Mouse (Mus musculus): ENCODE results near the gene Crtac1. TPM values are rescaled to one million over a fixed set of nuclear protein-coding genes. Genes with fewer than 3 reads are reported as not detected.
A peak's percentile ranks its signal among the peaks of the same experiment; 100 is the strongest.

Gene Crtac1
- polyA plus RNA-seq, 1 experiment from 2014 or later = 1.2 TPM

DNA sequence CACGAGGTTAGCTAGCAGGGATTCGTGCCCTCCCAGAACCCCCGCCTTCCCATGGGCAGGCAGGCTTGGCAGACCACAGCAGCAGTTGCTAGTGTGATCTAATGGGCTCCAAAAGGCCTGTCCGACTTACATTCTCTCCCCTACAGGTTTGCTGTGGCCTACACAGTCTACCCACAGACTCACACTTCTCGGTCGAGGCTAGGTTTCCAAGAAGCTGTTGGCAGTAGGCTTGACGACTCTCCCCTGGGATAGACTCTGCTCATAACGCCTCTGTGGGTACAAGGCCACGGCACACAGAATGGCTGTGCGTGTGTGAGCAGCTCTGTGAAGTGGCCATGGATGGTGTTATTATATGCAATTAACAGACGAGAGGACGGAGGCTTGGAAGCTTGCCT is 174.3 kb downstream of the Crtac1 start:
- H3K27ac ChIP-seq = no peak overlapping the region
- H3K27me3 ChIP-seq (ENCODE audit: low read depth, poor library complexity, severe bottlenecking) = peaks cover 34% of the 10 kb centered on the region
- DNase-seq (ENCODE audit: low spot score) = no peak
- no peak overlapping the region for H3K4me3 ChIP-seq
- 91% methylated on average over 12 of the region's 12 CpGs for WGBS
- H3K36me3 ChIP-seq = no peaks in the 10 kb centered on the region
- no peaks in the 10 kb centered on the region for H3K9me3 ChIP-seq (replicated peaks)
- H3K4me1 ChIP-seq = peaks cover 9% of the 10 kb centered on the region

- Histone ChIP-seq H3K4me1 (peaks cover 9% of the 10 kb centered on the region), H3K27ac (no peak overlapping the region), H3K4me3 (no peak overlapping the region), H3K27me3 (ENCODE audit: low read depth, poor library complexity, severe bottlenecking) (peaks cover 34% of the 10 kb centered on the region), H3K36me3 (no peaks in the 10 kb centered on the region), H3K9me3 (replicated peaks) (no peaks in the 10 kb centered on the region)
- no peak for DNase-seq (ENCODE audit: low spot score)
- WGBS = 90% methylated on average over 12 of the region's 12 CpGs
These were observed 174.9 kb downstream of the Crtac1 start for GRCm38 (mm10) chr19:42256611-42257240.

- peak; percentile 99 for DNase-seq (ENCODE audit: low spot score)
- H3K9me3 ChIP-seq (replicated peaks) = no peaks in the 10 kb centered on the region
- H3K4me1 ChIP-seq = peaks cover 9% of the 10 kb centered on the region
- no peak overlapping the region for H3K27ac ChIP-seq
- WGBS = 4% methylated on average over 39 of the region's 42 CpGs
- no peaks in the 10 kb centered on the region for H3K36me3 ChIP-seq
- peak overlapping the region; percentile 52 for H3K4me3 ChIP-seq
- peaks cover 34% of the 10 kb centered on the region for H3K27me3 ChIP-seq (ENCODE audit: low read depth, poor library complexity, severe bottlenecking)
These were observed 175.6 kb downstream of the Crtac1 start for GRCm38 (mm10) chr19:42255784-42256610.

- DNase-seq (ENCODE audit: low spot score) = no peak
- peaks cover 34% of the 10 kb centered on the region for H3K27me3 ChIP-seq (ENCODE audit: low read depth, poor library complexity, severe bottlenecking)
- H3K4me3 ChIP-seq = peak overlapping the region; percentile 52
- H3K9me3 ChIP-seq (replicated peaks) = no peaks in the 10 kb centered on the region
- no peak overlapping the region for H3K27ac ChIP-seq
- under 1% methylated on average over 18 of the region's 23 CpGs for WGBS
- H3K4me1 ChIP-seq = peaks cover 9% of the 10 kb centered on the region
- H3K36me3 ChIP-seq = no peaks in the 10 kb centered on the region
These were observed 176.2 kb downstream of the Crtac1 start for GRCm38 (mm10) chr19:42255438-42255783.

- Histone ChIP-seq H3K4me3 (no peak overlapping the region), H3K27ac (no peak overlapping the region), H3K4me1 (peaks cover under 1% of the 10 kb centered on the region; the same call in 1 of the 2 replicates), H3K36me3 (no peaks in the 10 kb centered on the region), H3K27me3 (ENCODE audit: low read depth, poor library complexity, severe bottlenecking) (peaks cover 22% of the 10 kb centered on the region), H3K9me3 (replicated peaks) (no peaks in the 10 kb centered on the region)
- 64% methylated on average over 11 of the region's 11 CpGs for WGBS
- DNase-seq (ENCODE audit: low spot score) = no peak
These were observed 181.3 kb downstream of the Crtac1 start for GRCm38 (mm10) chr19:42249976-42250914.

GRCm38 (mm10) chr19:42247519-42247918 is 184.1 kb downstream of the Crtac1 start, which contains the start of gene Golga7b:
Golga7b (plus strand) TSS chr19:42247574.
- Histone ChIP-seq H3K27me3 (ENCODE audit: low read depth, poor library complexity, severe bottlenecking) (no peaks in the 10 kb centered on the region), H3K27ac (no peak within 1 kb of the TSS), H3K36me3 (no peaks in the 10 kb centered on the region), H3K4me1 (no peaks in the 10 kb centered on the region), H3K4me3 (no peak within 1 kb of the TSS), H3K9me3 (replicated peaks) (no peaks in the 10 kb centered on the region)
- DNase-seq (ENCODE audit: low spot score) = no peak
- 76% methylated on average over 3 of the region's 3 CpGs for WGBS

DNA sequence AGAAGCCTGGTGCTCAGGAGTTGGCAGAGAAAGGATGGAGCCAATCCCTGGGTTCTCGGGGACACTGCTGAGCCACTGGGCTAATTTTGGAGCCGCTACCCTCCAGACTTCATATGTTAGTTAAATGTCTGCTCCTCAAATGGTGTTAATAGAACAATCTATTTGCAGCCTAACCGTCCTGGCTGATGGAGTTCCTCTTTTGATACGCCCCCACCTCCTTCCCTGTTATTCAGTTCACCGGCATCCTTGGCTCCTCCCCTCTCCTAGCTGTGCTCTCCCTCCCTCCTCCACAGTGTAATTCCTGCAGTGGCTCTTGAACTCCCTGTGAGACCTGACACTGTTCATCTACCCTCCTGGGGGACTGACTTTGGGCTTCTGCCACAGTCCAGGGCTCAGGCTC is 185.0 kb downstream of the Crtac1 start:
- Histone ChIP-seq H3K27ac (no peak overlapping the region), H3K4me3 (no peak overlapping the region), H3K9me3 (replicated peaks) (no peaks in the 10 kb centered on the region), H3K27me3 (ENCODE audit: low read depth, poor library complexity, severe bottlenecking) (no peaks in the 10 kb centered on the region), H3K4me1 (no peaks in the 10 kb centered on the region), H3K36me3 (no peaks in the 10 kb centered on the region)
- no peak for DNase-seq (ENCODE audit: low spot score)
- 57% methylated on average over 5 of the region's 5 CpGs for WGBS

- 78% methylated on average over 3 of the region's 3 CpGs for WGBS
- DNase-seq (ENCODE audit: low spot score) = no peak
- H3K9me3 ChIP-seq (replicated peaks) = no peaks in the 10 kb centered on the region
- H3K27ac ChIP-seq = no peak overlapping the region
- H3K36me3 ChIP-seq = no peaks in the 10 kb centered on the region
- H3K4me3 ChIP-seq = no peak overlapping the region
- H3K4me1 ChIP-seq = no peaks in the 10 kb centered on the region
- no peaks in the 10 kb centered on the region for H3K27me3 ChIP-seq (ENCODE audit: low read depth, poor library complexity, severe bottlenecking)
These were observed 188.2 kb downstream of the Crtac1 start for GRCm38 (mm10) chr19:42243401-42243800.

DNA sequence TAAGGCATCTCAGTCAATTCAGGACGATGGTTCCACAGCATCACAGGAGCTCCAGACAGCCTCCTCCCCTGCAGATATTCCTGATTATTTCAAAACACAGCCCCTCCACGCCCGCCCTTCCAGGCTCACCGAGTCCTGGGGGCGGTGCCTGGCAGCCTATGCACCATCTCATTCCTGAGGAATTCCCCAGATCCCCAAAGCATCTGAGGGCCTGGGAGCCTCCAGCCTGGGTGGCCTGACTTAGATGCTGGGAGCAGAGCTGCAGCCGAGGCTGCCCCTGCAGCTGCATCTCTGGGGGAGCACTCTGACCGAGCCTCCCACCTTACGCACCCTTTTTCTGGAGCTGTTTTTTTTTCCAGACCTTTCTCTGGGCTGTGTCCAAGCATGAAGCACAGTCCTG is 190.7 kb downstream of the Crtac1 start:
- Histone ChIP-seq H3K36me3 (no peaks in the 10 kb centered on the region), H3K4me1 (peaks cover 9% of the 10 kb centered on the region; the same call in 1 of the 2 replicates), H3K27me3 (ENCODE audit: low read depth, poor library complexity, severe bottlenecking) (no peaks in the 10 kb centered on the region), H3K27ac (no peak overlapping the region), H3K4me3 (no peak overlapping the region), H3K9me3 (replicated peaks) (no peaks in the 10 kb centered on the region)
- DNase-seq (ENCODE audit: low spot score) = no peak
- WGBS = 73% methylated on average over 8 of the region's 8 CpGs

GRCm38 (mm10) chr19:42238341-42238715 is 193.3 kb downstream of the Crtac1 start:
- no peaks in the 10 kb centered on the region for H3K9me3 ChIP-seq (replicated peaks)
- no peak for DNase-seq (ENCODE audit: low spot score)
- no peak overlapping the region for H3K4me3 ChIP-seq
- peaks cover 9% of the 10 kb centered on the region; the same call in 1 of the 2 replicates for H3K4me1 ChIP-seq
- H3K27me3 ChIP-seq (ENCODE audit: low read depth, poor library complexity, severe bottlenecking) = no peaks in the 10 kb centered on the region
- H3K36me3 ChIP-seq = no peaks in the 10 kb centered on the region
- WGBS = 62% methylated on average over 7 of the region's 7 CpGs
- no peak overlapping the region for H3K27ac ChIP-seq

DNA sequence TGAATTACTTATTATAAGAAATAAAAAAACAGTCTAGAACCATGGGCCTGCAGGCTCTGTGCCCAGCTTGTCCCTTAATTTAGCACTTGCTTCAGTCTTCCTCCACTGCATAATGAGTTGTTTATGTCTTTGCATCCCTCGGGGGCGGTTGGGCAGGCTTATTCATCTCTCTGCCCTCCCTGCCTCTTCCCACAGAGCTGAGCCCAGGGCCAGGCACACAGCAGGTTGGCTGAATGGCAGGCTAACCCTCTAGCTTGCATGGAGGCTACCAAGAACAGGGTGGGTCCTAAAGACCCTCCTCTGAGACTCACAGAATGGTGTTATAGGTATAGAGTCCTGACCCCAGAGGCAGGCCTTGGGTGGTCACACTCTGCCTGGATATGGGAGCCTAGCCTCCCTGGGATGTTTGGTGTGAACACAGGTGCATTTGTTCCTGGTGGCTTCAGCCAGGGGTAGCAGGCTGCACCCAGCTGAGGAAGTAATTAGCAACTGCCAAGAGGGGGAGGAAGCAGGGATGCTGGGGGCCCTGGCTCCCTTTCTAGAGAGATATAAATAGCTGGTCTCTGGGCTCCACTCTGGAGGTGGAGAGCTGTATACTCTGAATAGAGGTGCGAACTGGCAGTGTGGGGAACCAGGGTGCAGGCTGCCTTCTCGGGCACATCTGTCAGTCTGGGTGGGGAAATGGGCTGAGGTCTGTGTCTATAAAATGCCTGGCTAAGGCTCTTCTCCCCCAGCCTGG is 193.8 kb downstream of the Crtac1 start:
- WGBS = 15% methylated on average over 4 of the region's 4 CpGs
- no peak for DNase-seq (ENCODE audit: low spot score)
- no peaks in the 10 kb centered on the region for H3K27me3 ChIP-seq (ENCODE audit: low read depth, poor library complexity, severe bottlenecking)
- H3K27ac ChIP-seq = no peak overlapping the region
- peaks cover 9% of the 10 kb centered on the region; the same call in 1 of the 2 replicates for H3K4me1 ChIP-seq
- H3K9me3 ChIP-seq (replicated peaks) = no peaks in the 10 kb centered on the region
- H3K36me3 ChIP-seq = no peaks in the 10 kb centered on the region
- H3K4me3 ChIP-seq = no peak overlapping the region

Measured in limb, embryonic 10.5 days (tissue).